Mouse (Mus musculus): ENCODE results near the gene Ppia.
"Not testable (repeated sequence)": the region's sequence is repeated elsewhere in the genome, so short reads cannot be mapped to it uniquely, and the experiment has no call there.

The Ppia gene

GRCm38 (mm10) chr11:6442566-6442965 is 27.3 kb downstream of the Ppia start:
- no peak for DNase-seq (ENCODE audit: low read depth, low spot score)

- DNase-seq (ENCODE audit: low read depth, low spot score), result no peak
These were observed 27.9 kb downstream of the Ppia start for GRCm38 (mm10) chr11:6443102-6443501.

- no peak for DNase-seq (ENCODE audit: low read depth, low spot score)
These were observed 28.5 kb downstream of the Ppia start for GRCm38 (mm10) chr11:6443727-6444076.

- peak; percentile 97 for DNase-seq (ENCODE audit: low read depth, low spot score)
These were observed 29.0 kb downstream of the Ppia start, which contains the start of gene H2afv for GRCm38 (mm10) chr11:6444077-6444853. Gene H2afv (minus strand): TSS chr11:6444443.

- DNase-seq (ENCODE audit: low read depth, low spot score), result no peak
These were observed 30.2 kb downstream of the Ppia start for GRCm38 (mm10) chr11:6445441-6445840.

- DNase-seq (ENCODE audit: low read depth, low spot score), result no peak
These were observed 30.7 kb downstream of the Ppia start for GRCm38 (mm10) chr11:6445951-6446350.

- DNase-seq (ENCODE audit: low read depth, low spot score), result no peak
These were observed 32.2 kb downstream of the Ppia start for GRCm38 (mm10) chr11:6447493-6447892.

- not testable (repeated sequence) for DNase-seq (ENCODE audit: low read depth, low spot score)
These were observed 32.9 kb downstream of the Ppia start for GRCm38 (mm10) chr11:6448155-6448554.

GRCm38 (mm10) chr11:6456083-6456482 is 40.8 kb downstream of the Ppia start:
- no peak for DNase-seq (ENCODE audit: low read depth, low spot score)

GRCm38 (mm10) chr11:6463159-6463837 is 48.1 kb downstream of the Ppia start:
- no peak for DNase-seq (ENCODE audit: low read depth, low spot score)

GRCm38 (mm10) chr11:6465122-6465521 is 49.9 kb downstream of the Ppia start:
- peak; percentile 50 for DNase-seq (ENCODE audit: low read depth, low spot score)

GRCm38 (mm10) chr11:6468541-6468940 is 53.3 kb downstream of the Ppia start:
- DNase-seq (ENCODE audit: low read depth, low spot score), result no peak
